Mouse (Mus musculus): ENCODE measurements around the gene Trim2. TPM values are rescaled to one million over a fixed set of nuclear protein-coding genes. Genes with fewer than 3 reads are reported as not detected.
A peak's percentile ranks its signal among the peaks of the same experiment; 100 is the strongest.

Gene Trim2
- total RNA-seq, 1 experiment from 2014 or later = 0.93 TPM

GRCm38 (mm10) chr3:84175337-84176315 lies 131.1 kb downstream of the Trim2 start:
- ATAC-seq (ENCODE audit: extremely low read depth, insufficient number of reproducible peaks, low FRiP score, poor library complexity, severe bottlenecking) = peak; percentile 74; the same call in 1 of the 2 replicates

GRCm38 (mm10) chr3:84173581-84174154 lies 133.0 kb downstream of the Trim2 start, which contains the start of gene Gm6525:
Gene Gm6525, plus strand, starts transcription at chr3:84174104.
- no peak for ATAC-seq (ENCODE audit: extremely low read depth, insufficient number of reproducible peaks, low FRiP score, poor library complexity, severe bottlenecking)

DNA sequence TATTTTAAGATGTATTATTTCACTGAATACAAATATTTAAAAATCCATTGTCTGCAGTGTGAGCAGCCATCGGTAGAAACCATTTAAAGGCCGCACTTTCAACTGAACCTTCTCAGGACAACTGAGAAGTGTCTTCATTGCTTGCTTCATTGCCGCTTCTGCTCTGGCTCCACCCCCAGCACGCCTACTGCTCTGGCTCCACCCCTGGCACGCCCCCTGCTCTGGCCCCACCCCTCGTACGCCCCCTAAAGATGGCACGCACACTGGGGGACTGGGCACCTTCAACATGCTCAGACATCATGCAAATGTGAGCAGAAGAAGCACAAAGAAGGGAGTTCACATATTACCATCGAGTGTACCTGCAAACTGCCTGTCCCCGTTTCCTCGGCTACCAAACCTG lies 134.3 kb downstream of the Trim2 start:
- no peak for ATAC-seq (ENCODE audit: extremely low read depth, insufficient number of reproducible peaks, low FRiP score, poor library complexity, severe bottlenecking)

DNA sequence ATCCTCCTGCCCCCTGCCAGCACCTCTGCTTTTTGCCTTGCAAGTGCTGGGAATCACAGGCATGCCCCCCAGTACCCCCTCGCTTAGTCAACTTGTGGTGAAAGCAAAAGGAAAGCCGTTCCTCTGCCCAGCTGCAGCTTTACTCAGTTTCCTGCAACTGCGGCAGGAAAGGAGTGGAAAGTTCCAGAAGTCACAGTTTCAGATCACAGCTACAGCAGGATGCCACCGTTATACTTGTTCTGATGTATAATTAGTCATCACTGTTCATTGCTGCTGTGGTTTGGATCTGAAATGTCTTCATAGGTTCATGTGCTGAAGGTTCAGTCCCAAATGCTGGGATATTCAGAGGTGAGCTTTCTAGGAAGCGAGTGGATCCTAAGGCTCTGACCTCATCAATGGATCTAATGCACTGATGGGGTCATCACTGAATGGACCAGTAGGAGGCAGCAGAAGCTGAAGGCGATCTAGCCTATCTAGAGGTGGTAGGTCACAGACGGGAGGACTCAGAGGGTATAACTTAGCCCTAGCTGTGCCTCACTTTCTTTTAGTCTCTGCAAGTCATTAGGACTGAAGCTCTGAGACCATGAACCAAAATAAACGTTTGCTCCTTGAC lies 137.2 kb downstream of the Trim2 start:
- no peak for ATAC-seq (ENCODE audit: extremely low read depth, insufficient number of reproducible peaks, low FRiP score, poor library complexity, severe bottlenecking)

GRCm38 (mm10) chr3:84168943-84169342 lies 137.7 kb downstream of the Trim2 start:
- ATAC-seq (ENCODE audit: extremely low read depth, insufficient number of reproducible peaks, low FRiP score, poor library complexity, severe bottlenecking) = no peak

DNA sequence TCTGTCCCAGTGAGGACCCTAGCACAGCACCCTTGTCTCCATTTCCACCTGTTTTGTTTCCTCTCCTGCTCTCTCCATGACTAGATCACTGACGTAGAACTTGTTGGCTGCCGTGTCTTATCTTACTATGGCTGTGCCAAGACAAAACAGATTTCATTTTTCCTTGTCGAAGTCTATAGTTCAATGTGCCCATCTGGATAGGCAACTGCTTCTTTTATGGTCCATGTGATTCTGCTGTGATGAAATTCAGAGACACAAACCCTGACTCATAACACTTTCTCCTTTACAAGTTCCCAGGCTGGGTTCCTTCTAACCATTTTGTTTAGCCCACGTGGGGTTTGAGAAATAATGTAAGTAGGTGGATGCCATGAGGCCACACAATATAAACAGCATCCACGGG lies 140.6 kb downstream of the Trim2 start:
- no peak for ATAC-seq (ENCODE audit: extremely low read depth, insufficient number of reproducible peaks, low FRiP score, poor library complexity, severe bottlenecking)

GRCm38 (mm10) chr3:84165391-84165790 lies 141.3 kb downstream of the Trim2 start:
- ATAC-seq (ENCODE audit: extremely low read depth, insufficient number of reproducible peaks, low FRiP score, poor library complexity, severe bottlenecking) = no peak

DNA sequence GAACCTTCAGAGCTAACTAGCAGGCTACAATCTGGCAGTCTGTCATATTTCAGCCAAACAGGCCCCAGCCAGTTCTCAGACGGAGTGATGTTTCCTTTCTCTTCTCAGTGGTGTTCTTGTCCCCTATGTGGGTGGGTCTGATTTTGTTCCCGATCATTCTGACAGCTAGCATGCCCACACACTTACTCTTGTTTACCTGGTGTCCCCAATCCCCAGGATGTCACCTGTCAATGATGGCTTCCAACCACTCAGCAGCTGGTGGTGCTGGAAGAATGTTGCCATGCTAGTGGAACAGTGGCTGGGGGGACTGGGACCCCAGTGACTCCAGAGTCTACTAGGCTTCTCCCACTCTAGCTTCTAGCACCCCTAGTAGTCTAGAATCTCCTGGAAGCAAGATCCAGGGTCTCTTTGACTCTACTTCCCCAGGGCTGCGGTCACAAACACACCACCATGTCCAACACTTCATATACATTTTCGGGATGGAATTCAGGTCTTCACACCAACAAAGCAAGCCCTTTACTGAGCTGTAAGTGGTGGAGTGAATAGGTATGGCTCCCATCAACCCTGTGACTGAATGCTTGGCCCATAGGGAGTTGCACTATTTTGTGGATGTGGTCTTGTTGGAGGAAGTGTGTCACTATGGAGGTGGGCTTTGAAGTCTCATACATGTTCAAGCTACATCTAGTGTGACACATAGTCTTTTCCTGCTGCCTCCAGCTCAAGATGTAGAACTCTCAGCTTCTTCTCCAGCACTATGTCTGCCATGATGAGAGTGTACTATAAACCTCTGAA lies 148.9 kb downstream of the Trim2 start:
- ATAC-seq (ENCODE audit: extremely low read depth, insufficient number of reproducible peaks, low FRiP score, poor library complexity, severe bottlenecking) = no peak

DNA sequence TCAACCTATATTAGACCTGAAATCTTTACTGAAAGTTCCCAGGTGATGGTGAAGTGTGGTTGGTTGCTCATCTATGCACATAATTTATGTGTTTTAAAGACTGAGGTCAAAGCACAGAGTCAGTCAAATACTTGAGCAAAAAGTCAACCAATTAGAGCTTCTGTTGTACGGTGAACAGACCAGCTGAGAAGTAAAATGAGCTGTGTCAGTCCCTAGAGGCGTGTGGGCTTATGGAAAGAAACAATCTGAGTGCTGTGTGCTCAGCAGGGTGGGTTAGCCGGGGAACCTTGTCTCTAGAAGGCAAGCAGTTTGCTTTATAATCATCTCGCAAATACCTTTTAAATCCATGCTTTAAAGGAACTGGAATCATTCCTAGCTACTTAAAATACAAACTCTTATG lies 149.7 kb downstream of the Trim2 start:
- no peak for ATAC-seq (ENCODE audit: extremely low read depth, insufficient number of reproducible peaks, low FRiP score, poor library complexity, severe bottlenecking)

GRCm38 (mm10) chr3:84156105-84156504 lies 150.6 kb downstream of the Trim2 start:
- ATAC-seq (ENCODE audit: extremely low read depth, insufficient number of reproducible peaks, low FRiP score, poor library complexity, severe bottlenecking) = no peak

DNA sequence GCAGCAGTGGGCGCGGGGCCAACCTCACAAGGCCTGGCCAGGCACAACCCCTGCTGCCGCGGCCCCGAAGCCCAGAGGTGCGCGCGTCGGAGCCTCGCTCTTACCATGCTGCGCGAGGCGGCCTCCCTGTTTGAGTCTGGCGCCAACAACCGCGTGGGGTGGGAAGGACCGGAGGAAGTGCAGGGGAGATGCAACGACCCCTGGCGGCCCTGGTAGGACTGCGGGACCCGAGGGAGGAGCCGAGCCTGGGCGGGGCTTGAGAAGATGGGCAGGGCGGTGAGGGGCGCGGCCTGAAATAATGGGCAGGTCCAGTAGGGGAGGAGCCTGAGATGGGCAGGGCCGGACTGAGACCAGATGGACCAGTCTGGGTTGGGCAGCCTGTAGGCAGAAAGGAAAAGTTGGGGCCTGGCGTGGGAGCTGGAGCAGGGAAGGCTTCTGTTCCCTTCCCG lies 151.1 kb downstream of the Trim2 start, which contains the start of gene Mnd1:
Gene Mnd1, minus strand, starts transcription at position 229 of the 449 bp plus-strand sequence.
- peak; percentile 99 for ATAC-seq (ENCODE audit: extremely low read depth, insufficient number of reproducible peaks, low FRiP score, poor library complexity, severe bottlenecking)

DNA sequence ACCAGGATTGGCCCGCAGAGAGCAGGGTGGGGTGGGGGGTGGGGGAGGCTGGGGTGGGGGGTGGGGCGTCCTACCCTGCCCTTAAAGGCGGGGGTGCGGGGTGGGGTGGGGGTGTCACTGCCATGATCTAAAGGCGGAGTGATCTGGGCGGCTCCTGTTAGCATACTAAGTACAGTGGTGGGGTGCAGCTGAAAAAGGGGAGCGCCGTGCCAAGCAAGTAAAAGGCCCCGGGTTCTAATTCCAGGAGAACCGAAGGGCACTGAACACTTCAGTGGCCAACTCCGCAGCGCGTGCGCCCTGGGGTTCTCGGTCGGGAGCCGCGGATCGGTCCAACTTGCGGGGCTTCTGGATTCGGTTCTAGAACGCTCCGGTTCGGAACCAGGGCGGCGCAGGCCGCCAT lies 151.5 kb downstream of the Trim2 start:
- ATAC-seq (ENCODE audit: extremely low read depth, insufficient number of reproducible peaks, low FRiP score, poor library complexity, severe bottlenecking) = no peak

GRCm38 (mm10) chr3:84154721-84155141 lies 151.9 kb downstream of the Trim2 start:
- ATAC-seq (ENCODE audit: extremely low read depth, insufficient number of reproducible peaks, low FRiP score, poor library complexity, severe bottlenecking) = no peak

- ATAC-seq (ENCODE audit: extremely low read depth, insufficient number of reproducible peaks, low FRiP score, poor library complexity, severe bottlenecking) = no peak
Measured at GRCm38 (mm10) chr3:84149831-84150230, 156.8 kb downstream of the Trim2 start.

- ATAC-seq (ENCODE audit: extremely low read depth, insufficient number of reproducible peaks, low FRiP score, poor library complexity, severe bottlenecking) = no peak
Measured at GRCm38 (mm10) chr3:84140947-84141346, 165.7 kb downstream of the Trim2 start.

DNA sequence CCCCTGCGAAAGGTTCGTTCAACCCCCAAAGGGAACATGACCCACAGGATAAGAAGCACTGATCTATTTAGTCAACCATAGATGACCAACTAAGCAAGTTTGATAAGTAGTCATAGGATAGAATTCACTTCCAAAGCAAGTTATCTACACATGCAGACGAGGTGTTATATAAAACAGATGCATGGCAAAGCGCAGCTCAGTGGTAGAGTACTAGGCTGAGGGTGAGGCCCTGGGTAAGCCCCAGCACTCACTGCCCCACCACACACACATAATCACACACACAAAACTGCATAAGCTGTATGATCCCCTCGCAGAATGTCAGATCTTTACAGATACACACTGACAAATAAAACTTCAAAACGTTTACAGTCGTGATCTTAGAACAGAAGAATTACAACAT lies 170.2 kb downstream of the Trim2 start:
- ATAC-seq (ENCODE audit: extremely low read depth, insufficient number of reproducible peaks, low FRiP score, poor library complexity, severe bottlenecking) = no peak

- ATAC-seq (ENCODE audit: extremely low read depth, insufficient number of reproducible peaks, low FRiP score, poor library complexity, severe bottlenecking) = no peak
Measured at GRCm38 (mm10) chr3:84135933-84136332, 170.7 kb downstream of the Trim2 start.

GRCm38 (mm10) chr3:84135387-84135786 lies 171.3 kb downstream of the Trim2 start:
- peak; percentile 48; the same call in 1 of the 2 replicates for ATAC-seq (ENCODE audit: extremely low read depth, insufficient number of reproducible peaks, low FRiP score, poor library complexity, severe bottlenecking)

DNA sequence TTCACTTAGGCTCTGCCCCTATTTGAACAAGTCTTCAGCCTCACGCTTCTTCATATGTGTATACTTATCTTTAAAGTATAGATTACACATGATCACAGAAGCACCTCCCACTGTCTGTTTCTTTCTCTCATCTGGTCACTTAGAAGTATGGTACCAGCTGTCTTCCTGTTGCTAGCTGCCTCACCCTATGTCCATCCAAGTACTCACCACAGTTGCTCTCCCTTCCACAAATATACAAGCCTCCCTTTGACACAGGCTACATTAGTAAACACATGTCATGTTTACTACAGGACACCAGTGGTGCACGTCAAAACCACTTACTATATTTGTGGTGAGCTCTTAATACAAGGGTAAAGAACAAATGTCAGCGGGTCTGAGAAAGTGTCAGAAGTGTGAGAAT lies 175.3 kb downstream of the Trim2 start:
- no peak for ATAC-seq (ENCODE audit: extremely low read depth, insufficient number of reproducible peaks, low FRiP score, poor library complexity, severe bottlenecking)

Data from neutrophil, adult 5-6 weeks (primary cell).